Mouse (Mus musculus) thymus, postnatal 14 days (tissue): ENCODE measurements around the gene Hist1h3f.

ENCODE experiments used
- DNase-seq: peaks from one replicate; pipeline ENCODE4 v3.0.0; 2021

Hist1h3f gene

DNA sequence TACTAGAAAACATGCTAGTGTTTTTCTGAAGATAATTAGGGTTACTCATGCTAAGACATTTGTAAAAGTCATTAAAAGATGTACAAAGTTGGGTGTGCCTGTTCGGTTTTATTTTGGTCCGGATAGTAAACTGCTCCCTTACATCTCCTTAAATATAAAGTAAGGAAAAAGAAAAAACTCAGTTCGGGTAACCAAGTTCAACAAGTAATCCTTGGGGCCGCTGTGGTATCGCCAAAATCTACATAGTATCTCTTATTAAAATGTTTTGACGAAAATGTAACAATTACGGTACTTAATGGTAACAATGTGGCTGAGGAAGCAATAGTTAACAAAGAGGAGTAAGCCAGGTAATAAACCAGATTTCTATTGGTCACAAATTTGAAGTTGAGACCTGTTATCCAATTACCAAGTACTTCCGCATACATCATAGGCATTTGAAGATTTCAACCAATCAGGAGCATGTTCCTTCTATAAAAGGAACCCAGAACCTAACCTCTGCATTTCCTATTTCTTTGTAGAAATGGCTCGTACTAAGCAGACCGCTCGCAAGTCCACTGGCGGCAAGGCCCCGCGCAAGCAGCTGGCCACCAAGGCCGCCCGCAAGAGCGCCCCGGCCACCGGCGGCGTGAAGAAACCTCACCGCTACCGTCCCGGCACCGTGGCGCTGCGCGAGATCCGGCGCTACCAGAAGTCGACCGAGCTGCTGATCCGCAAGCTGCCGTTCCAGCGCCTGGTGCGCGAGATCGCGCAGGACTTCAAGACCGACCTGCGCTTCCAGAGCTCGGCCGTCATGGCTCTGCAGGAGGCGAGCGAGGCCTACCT, at the start of gene Hist1h3f:
Gene Hist1h3f (plus strand): TSS at position 88 of the 822 bp plus-strand sequence.
- DNase-seq, result peak; percentile 80

- no peak for DNase-seq
Observed at GRCm38 (mm10) chr13:23495526-23495925, 48.3 kb upstream of the Hist1h3f start.

GRCm38 (mm10) chr13:23497656-23498321, 46.1 kb upstream of the Hist1h3f start:
- no peak for DNase-seq

GRCm38 (mm10) chr13:23498653-23499052, 45.2 kb upstream of the Hist1h3f start:
- DNase-seq, result no peak

DNA sequence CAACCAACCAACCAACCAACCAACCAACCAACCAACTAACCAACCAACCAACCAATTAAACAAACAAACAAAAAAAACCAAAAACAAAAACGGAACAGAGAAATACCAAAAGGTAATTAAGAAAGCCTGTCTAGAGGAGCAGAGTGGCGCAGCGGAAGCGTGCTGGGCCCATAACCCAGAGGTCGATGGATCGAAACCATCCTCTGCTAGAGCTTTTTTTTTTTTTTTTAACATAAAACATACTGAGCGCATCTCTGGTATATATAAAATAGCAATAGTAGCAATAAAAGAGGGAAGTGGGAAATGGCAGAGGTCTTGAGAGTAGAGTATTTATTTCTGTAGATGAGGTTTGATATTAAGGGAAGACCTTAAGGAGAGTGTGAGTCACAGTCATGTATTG, 43.9 kb upstream of the Hist1h3f start:
- no peak for DNase-seq

GRCm38 (mm10) chr13:23500424-23501200, 43.2 kb upstream of the Hist1h3f start:
- peak; percentile 84 for DNase-seq

- no peak for DNase-seq
Observed at GRCm38 (mm10) chr13:23501511-23501910, 42.3 kb upstream of the Hist1h3f start.

- DNase-seq, result no peak
Observed at GRCm38 (mm10) chr13:23502031-23502567, 41.8 kb upstream of the Hist1h3f start.

DNA sequence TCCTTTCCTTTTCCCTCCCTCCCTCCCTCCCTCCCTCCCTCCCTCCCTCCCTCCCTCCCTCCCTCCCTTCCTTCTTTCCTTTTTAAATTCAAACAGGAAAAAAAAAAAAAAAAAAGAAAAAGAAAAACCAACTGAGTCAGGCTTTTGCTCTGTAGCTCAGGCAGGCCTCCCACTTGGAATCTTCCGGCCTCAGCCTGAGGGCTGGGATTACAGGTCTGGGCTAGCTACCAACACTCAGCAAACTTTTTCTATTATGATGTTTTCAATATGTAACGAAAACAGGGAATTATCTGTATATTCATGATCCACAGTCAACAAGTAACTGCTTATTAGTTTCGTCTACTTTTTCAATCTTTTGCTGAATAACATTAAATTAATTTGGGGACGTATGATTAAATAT, 40.9 kb upstream of the Hist1h3f start:
- DNase-seq, result no peak

GRCm38 (mm10) chr13:23503797-23504196, 40.1 kb upstream of the Hist1h3f start:
- DNase-seq, result peak; percentile 77

DNA sequence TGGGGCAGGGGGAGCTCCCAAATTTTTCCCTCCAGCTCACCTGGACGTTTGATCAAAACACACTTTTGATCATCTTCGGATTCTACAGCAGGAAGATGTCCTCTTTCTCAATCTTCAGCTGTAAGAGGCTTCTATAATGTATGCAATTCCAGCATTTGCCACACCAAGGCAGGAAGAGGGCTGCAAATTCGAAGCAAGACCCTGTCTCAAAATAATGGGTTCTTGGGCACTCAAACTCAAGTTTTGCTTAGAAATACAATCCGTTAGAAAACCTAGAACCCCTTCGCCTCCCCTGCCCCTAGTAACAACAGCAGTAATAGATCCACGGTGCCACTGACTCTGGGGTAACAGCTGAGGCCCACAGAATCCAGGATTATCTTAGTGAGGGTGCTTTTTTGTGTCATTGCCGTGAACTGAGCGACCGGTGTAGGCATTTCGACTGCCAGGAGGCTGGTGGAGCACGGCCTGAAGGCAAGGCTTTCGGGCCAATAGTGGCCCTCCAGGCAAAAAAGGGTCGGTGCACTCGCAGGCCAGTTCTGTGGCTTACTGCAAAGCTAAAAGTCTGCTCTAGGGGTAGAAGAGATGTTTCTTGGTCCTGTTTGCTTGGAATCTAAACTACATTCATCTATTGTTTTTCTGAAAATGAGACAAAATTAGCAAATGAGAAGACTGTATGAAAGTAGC, 38.0 kb upstream of the Hist1h3f start:
- DNase-seq, result no peak

- DNase-seq, result peak; percentile 72
Observed at GRCm38 (mm10) chr13:23506351-23506750, 37.5 kb upstream of the Hist1h3f start.

- no peak for DNase-seq
Observed at GRCm38 (mm10) chr13:23506819-23507515, 36.9 kb upstream of the Hist1h3f start.

DNA sequence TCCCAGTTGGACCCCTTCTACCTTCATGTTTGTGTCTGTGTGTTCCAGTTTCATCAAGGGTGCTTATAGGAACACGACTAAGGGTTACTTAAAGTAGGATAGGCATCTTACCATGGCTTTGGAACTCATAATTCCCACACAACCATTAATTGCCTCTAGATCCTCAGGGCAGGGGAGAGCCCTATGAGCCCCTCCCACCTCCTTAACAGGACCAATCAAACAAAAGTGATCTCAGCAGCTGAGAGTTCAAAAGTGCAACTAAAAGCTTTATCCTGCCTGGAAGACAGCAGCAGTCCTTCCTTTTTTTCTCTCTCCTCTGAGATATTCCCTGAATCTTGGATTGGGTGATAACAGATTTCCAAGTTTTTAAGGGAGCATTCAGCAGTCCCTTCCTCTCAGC, 33.7 kb upstream of the Hist1h3f start:
- DNase-seq, result no peak

DNA sequence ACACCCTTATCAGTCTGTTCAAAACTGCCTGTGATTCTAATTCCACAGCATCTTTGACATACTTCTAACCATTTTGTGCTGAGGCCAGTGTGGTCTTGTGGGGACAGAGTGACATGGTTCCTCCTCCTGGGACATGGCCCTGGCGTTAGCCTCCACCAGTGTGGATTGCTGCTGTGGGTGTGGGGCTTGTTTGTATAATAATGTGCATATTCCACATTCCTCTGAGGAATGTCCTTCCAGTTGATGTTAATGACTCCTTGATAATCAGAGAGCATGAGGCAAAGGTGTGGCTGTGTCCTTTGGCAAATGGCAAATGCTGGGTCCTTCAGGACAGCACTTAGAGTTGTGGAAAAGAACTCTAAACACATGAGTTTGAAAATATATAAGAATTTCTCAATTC, 30.3 kb upstream of the Hist1h3f start:
- DNase-seq, result no peak

DNA sequence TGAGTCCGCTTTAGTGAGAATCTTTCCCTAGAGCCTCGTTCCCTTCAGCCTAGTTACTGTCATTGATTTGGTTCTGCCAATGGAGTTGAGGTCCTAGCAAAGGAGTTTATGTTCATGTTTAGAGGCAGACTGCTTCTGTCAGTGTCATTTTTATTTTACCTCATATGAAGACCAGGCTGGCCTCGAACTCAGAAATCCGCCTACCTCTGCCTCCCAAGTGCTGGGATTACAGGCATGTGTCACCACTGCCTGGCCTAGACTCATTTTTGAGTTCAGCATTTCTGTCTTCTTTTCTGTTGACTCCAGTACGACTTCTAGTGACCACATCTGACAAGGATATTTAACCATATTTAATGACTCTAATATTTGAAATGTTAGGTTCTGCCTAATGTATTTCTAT, 28.6 kb upstream of the Hist1h3f start:
- no peak for DNase-seq

DNA sequence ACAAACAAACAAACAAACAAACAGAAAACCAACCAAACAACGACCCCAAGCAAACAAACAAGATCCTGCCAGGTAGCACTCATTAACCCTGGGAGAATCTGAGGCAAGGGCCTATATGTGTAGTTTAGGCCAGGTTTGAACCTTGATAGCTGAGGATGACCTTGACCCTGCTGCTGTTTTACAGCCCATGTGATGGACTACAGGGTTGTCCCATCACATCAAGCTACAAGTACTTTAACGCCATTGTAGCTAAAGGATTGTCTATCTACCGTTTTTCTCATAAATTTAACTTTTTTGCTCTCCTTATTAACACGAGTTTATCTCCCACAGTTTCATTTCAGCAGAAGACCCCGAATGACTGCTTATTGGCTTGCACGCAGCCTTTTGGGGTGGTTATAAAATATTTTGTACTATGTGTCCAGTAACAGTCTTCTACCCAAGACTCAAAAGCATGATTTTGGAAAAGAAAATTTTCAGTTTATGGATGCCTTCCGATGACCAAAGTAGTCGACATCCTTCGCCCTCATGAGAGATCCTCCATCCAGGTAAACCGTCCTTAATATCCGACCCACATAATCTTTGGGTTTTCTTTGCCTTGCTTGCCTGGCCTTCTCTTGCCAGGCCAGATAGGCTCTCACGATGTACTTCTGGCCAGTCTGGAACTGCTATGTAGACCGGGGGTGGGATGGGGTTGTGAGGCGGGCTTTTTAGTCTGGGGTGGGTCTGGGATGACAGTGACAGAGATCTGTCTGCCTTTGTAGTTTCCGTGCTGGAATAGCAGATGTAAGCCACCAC, 27.8 kb upstream of the Hist1h3f start:
- DNase-seq, result no peak

DNA sequence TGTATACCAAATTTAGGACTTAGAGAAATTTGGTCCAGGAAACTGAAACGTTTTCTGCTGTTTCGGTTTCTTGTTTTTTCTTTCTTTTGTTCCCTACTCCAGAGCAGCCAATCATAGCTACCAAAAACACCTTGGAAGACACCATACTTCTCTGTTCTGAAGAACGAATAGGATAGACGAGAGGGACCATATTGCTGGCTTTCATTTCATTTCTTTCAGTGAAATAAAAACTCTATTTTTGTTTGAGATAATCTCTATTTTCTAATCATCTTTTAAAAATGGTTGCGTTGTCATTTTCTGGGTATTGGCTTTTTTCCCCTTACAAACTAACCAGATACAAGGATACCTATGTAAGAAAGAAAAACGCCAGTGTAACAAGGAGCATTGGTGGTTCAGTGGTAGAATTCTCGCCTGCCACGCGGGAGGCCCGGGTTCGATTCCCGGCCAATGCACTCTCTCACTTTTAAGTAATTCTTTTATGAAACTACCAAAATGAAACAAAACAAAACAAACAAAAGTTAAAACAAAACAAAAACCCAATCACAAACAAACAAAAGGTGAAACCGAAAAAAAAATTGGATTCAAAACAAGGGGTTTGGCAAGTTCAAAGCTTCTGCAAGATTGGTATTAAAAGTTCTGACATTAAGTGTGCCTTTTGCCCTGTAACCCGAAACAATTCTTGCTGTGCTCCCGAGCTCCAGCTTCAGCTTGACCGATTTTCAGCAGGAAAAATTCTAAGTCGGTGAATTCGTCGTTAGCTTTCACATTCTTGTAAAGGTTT, 26.8 kb upstream of the Hist1h3f start:
- DNase-seq, result peak; percentile 85

GRCm38 (mm10) chr13:23517603-23518294, 26.1 kb upstream of the Hist1h3f start:
- peak; percentile 92 for DNase-seq

DNA sequence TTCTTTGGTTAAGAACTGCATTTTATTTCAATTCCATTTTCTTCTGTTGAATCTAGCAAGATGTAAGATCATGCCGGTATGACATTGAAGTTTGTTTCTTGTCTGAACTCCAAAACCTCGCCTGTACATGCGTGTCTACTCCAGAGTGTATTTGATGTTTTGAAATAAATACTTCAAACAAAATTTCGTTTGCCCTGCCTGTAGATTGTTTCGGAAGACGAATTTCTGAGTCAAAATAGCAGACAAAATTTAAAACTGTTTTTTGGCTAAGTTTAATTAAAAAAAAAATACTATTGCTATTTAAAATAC, 25.6 kb upstream of the Hist1h3f start:
- no peak for DNase-seq
